Mouse (Mus musculus): ENCODE results near the gene Plekha1.

DNA sequence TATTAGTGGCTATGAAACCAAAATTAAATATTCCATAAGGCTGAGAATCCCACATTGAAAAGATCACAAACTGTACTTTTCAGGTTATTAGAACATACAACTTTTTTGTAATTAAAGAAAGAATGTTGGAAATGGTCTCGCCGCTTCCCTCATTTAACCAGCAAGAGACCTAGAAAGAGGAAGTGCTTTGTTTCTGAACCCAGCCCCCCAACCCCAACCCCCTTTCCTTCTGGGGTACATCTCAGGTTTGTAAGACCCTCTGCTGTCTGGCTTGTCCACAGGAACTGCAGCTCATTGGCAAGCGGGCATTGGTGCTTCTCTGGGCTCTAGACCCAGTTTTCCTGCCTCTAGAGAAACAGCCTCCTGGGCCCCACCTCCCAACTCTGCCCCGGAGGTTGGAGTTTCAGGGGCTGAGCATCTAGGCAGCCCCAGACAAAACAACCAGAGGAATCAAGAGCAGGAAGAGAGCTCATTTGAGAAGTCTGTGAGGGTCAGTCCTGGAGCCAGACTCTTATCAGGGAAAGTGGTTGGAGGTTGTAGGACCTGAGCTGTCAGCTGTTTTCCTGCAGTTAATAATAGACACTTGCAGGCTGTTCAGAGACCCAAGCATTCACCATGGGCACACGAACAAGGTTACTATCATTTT, 83.1 kb downstream of the Plekha1 start:
- TF ChIP-seq CTCF (conservative IDR thresholded peaks at IDR 0.05; ENCODE audit: low read length) = no peak
- no peak for TF ChIP-seq NANOG (IDR thresholded peaks at IDR 0.05; ENCODE audit: borderline replicate concordance, low read length)
